Mouse (Mus musculus): Measurements from ENCODE around the gene Fkbp6. TPM values are rescaled to one million over a fixed set of nuclear protein-coding genes. Genes with fewer than 3 reads are reported as not detected.

The Fkbp6 gene
- polyA plus RNA-seq, 1 experiment, result not detected

Other genes with a start within 250 kb of the Fkbp6 start
- gene Tbl2, start 200.4 kb downstream of the Fkbp6 start, polyA plus RNA-seq (2012; rRNA removed), result 18.3 and 18.8 TPM in 2 replicates
- gene Bcl7b, start 181.8 kb downstream of the Fkbp6 start, polyA plus RNA-seq (2012; rRNA removed), result 39.3 and 47.4 TPM in 2 replicates
- 17.4 and 20.9 TPM in 2 replicates for gene Baz1b, start 162.8 kb downstream of the Fkbp6 start, polyA plus RNA-seq (2012; rRNA removed)
- 0.39 and 0.43 TPM in 2 replicates for gene Fzd9, start 98.8 kb downstream of the Fkbp6 start, polyA plus RNA-seq (2012; rRNA removed)
- not detected in 2 replicates for gene Trim50, start 3.3 kb upstream of the Fkbp6 start, polyA plus RNA-seq (2012; rRNA removed)
- gene Nsun5, start 19.9 kb upstream of the Fkbp6 start, polyA plus RNA-seq (2012; rRNA removed), result 20.4 and 28.4 TPM in 2 replicates
- 7.1 and 13.9 TPM in 2 replicates for gene Pom121, start 44.5 kb upstream of the Fkbp6 start, polyA plus RNA-seq (2012; rRNA removed)
- 28.8 and 34.9 TPM in 2 replicates for gene Hip1, start 195.1 kb upstream of the Fkbp6 start, polyA plus RNA-seq (2012; rRNA removed)
- not detected in 2 replicates for gene Ccl26, start 213.5 kb upstream of the Fkbp6 start, polyA plus RNA-seq (2012; rRNA removed)
- gene Ccl24, start 223.0 kb upstream of the Fkbp6 start, polyA plus RNA-seq (2012; rRNA removed), result 10.5 and 12.6 TPM in 2 replicates

All from gonadal fat pad, adult 2 months (tissue).